Mouse (Mus musculus) layer of hippocampus, adult 2 months (tissue): ENCODE results near the gene Camta1. TPM values are rescaled to one million over a fixed set of nuclear protein-coding genes. Genes with fewer than 3 reads are reported as not detected.

Source experiments
- DNase-seq, 2 experiments: peaks; one replicate each; pipeline ENCODE4 v3.0.0; 2022; ENCODE audit warnings: low spot score in 2 of 2
- H3K27ac ChIP-seq: fragments of 200-600 bp; 2 replicates; pipeline ENCODE4 v1.8.1; 2022
- H3K4me3 ChIP-seq: fragments of 200-600 bp; 2 replicates; pipeline ENCODE4 v1.8.1; 2022; ENCODE audit warnings: mild to moderate bottlenecking
- CTCF ChIP-seq: fragments of 200-600 bp; conservative IDR thresholded peaks from 2 replicates; pipeline ENCODE4 v1.8.1; 2022; ENCODE audit warnings: antibody characterized with exemption, mild to moderate bottlenecking, moderate library complexity
- total RNA-seq, 2 experiments: library from RNA; stranded (reverse); gene quantifications; 2 replicates each; pipeline ENCODE4 v1.2.3; 2021

Camta1 gene
- total RNA-seq, 2 experiments from 2014 or later: 275 to 294 TPM

DNA sequence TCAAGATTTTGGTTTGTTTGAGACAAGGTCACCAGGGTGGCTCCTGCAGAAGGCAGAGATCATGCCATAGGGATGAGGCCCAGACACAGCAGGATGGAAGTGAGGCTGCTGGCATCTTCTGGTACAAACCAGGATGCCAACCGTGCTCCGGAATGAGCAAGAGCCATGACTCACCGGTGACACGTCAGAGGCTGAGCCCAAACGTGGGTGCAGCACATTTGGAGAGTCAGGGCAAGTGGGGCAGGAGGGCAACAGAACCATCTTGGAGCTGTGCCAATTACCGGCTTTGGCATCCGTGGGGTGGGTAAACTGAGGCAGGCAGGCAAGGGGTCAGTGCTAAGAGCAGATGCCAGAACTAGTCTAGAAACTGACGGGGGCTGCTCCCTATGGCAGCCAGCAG lies 888.4 kb downstream of the Camta1 start:
- no peak for DNase-seq
- no peak for TF ChIP-seq CTCF
- no peak overlapping the region for H3K4me3 ChIP-seq
- H3K27ac ChIP-seq: no peak overlapping the region

DNA sequence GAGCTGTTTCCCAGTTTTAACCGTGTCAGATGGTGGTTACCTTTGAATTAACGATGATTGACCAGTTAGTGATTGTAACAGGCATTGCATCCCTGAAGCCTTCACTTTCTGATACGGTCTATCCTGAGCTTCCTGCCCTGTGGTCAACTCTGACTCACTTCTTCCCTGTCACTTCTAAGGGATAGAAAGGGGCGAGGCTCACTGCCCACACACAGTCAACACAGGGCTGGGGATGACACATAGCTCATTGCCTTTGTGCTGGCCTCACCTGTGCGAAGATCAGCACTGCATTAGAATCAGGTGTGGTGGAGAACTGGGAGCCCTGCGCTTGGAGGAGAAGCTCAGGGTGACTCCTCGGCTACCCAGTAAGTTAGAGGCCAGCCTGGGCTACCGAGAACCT lies 892.7 kb downstream of the Camta1 start:
- Histone ChIP-seq H3K4me3 (no peak overlapping the region), H3K27ac (no peak overlapping the region)
- DNase-seq: no peak
- TF ChIP-seq CTCF: no peak

DNA sequence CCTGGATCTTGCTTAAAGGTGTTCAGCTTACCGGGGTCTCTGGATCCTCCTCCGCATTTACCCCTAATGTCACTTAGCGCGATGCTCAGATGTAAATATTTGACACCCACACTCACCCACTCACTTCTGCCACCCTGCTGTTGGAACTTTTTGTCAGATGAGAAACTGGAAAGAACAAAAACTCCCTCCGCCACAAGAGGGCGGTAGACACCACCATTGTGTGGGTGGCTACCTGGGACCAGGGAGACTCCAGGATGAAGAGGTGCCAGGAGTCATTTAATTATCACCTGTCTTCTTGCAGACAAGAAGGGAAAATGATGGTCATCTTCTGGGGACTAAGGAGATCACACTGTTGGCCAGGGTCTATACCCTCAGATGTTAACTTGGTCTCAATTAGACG lies 895.1 kb downstream of the Camta1 start:
- DNase-seq: peak; percentile 59 to 82
- H3K27ac ChIP-seq: no peak overlapping the region
- H3K4me3 ChIP-seq: no peak overlapping the region
- TF ChIP-seq CTCF: peak; percentile 89

DNA sequence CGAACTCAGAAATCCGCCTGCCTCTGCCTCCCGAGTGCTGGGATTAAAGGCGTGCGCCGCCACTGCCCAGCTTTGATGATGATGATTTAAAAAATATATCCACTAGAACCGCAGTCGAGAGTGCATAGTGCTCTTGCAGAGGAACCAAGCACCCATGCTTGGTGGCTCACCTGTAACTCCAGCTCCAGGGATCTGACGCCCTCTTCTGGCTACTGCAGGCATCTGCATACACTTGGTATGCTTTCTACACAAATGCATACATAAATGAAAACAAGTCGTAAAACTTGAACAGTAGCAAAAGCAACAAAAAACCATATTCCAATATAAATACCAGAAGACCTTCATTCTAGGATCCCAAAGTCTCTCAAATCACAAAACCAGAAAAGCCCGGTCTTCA lies 896.1 kb downstream of the Camta1 start:
- no peak overlapping the region for H3K4me3 ChIP-seq
- TF ChIP-seq CTCF: peak; percentile 51; the same call in 1 of the 2 replicates
- DNase-seq: no peak
- 0 out of 2 replicates have a peak overlapping the region, but pooled peaks have one; percentile 53 for H3K27ac ChIP-seq

DNA sequence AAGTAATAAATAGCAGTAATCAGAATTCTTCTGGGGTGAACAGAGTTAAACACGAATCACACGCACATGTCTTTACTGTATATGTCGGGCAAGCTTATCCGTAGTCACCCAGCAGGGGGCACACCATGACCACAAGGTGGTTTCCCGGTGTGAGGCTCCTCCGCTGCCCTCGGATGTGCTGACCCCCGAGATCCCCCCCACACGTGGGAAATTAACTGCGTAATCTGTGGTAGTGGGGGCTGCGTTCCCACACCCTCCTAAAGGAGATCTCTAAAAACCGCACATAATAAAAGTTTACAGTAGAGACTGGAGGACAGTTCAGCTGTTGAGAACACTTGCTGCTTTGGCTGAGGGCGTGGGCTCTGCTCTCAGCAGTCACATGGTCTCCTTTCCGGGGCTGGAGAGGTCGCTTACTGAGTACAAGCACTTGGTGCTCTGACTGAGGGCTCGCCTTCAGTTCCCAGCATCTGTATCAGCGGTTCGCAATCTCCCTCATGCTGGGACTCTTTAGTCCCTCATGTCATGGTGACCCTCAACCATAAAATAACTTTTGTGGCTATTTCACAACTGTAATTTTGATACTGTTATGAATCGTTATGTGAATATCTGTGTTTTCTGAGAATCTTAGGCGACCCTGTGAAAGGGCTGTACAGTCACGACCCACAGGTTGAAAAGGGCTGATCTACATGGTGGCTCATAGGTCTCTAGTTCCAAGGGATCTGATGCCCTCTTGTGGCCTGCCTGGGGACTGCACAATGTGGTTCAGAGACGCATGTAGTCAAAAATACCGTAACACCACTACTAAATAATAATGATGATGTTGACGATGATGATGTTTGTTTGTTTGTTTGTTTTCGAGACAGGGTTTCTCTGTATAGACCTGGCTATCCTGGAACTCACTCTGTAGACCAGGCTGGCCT lies 896.8 kb downstream of the Camta1 start:
- H3K4me3 ChIP-seq: no peak overlapping the region
- DNase-seq: peak; percentile 76 to 92
- TF ChIP-seq CTCF: peak; percentile 78
- H3K27ac ChIP-seq: no peak overlapping the region

DNA sequence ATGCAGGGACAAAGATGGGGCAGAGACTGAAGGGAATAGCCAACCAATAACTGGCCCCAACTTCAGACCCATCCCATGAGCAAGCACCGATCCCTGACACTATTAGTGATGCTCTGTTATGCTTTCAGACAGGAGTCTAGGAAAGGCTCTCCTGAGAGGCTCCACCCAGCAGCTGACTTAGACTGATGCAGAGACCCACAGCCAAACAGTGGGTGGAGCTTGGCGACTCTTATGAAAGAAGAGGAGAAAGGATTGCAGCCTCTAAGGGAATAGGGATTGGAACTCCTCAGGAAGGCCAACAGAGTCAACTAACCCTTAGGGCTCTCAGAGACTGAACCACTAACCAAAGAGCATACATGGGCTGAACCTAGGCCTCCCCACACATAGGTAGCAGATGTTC lies 898.0 kb downstream of the Camta1 start:
- no peak for TF ChIP-seq CTCF
- no peak overlapping the region for H3K27ac ChIP-seq
- DNase-seq: no peak
- no peak overlapping the region for H3K4me3 ChIP-seq

DNA sequence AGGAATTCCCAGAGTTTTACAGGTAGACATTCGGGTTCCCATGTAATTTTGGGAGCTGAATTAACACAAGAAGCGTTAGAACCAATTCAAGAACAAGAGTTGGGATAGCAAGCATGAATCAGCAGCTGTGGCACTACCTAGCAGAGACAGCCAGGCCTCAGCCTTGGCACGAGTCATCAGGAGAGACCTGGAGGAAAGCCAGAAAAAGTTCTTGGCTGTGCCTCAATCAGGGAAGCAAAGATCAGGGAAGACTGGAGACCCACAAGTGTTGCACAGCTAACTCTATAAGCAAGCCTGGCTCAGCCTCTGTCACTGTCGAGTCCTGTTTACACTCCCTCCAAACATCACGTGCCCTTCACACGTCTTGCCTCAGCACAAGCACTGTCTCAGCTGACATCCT lies 899.4 kb downstream of the Camta1 start:
- H3K27ac ChIP-seq: no peak overlapping the region
- DNase-seq: no peak
- no peak overlapping the region for H3K4me3 ChIP-seq
- TF ChIP-seq CTCF: no peak

DNA sequence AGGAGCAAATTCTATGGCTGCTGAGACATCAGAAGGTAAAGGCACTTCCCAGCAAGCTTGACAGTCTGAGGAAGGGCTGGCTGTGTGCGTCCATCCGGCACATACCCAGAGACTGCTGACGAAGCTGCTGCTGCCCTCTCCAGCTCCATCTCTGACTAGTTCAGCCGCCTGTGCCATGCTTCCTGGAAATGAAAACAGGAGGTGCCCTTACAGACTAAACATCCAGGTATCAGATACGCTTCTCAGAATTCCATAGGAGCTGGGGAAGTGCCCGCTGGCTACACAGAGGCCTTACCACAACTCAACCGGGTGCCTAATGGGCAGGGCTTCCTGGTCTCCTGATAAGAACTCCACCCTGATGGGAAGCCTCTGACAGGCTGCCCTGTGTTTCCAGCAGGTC lies 903.1 kb downstream of the Camta1 start:
- DNase-seq: no peak

DNA sequence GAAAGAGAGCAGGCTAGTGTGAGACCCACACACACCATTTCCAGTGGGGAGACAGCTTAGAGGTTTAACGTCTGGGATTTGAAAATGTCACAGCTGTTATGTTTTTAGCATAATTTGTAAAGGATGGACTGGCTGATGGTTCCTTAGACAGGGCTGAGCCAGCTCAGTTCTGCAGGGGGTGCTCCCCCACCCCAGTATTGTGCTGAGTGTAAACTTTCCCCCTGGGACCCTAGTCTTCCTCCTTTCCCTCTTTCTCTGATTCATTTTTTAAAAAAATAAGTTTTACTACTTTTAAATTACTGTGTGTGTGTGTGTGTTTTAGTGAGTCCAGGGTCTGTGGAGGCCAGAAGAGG lies 904.6 kb downstream of the Camta1 start:
- DNase-seq: no peak
- Histone ChIP-seq H3K27ac (peak overlapping the region; percentile 65; the same call in 1 of the 2 replicates), H3K4me3 (no peak overlapping the region)
- TF ChIP-seq CTCF: no peak

More for the DNA sequence above, 903.1 kb downstream of the Camta1 start:
- no peak overlapping the region for H3K27ac ChIP-seq
- no peak overlapping the region for H3K4me3 ChIP-seq
- no peak for TF ChIP-seq CTCF

DNA sequence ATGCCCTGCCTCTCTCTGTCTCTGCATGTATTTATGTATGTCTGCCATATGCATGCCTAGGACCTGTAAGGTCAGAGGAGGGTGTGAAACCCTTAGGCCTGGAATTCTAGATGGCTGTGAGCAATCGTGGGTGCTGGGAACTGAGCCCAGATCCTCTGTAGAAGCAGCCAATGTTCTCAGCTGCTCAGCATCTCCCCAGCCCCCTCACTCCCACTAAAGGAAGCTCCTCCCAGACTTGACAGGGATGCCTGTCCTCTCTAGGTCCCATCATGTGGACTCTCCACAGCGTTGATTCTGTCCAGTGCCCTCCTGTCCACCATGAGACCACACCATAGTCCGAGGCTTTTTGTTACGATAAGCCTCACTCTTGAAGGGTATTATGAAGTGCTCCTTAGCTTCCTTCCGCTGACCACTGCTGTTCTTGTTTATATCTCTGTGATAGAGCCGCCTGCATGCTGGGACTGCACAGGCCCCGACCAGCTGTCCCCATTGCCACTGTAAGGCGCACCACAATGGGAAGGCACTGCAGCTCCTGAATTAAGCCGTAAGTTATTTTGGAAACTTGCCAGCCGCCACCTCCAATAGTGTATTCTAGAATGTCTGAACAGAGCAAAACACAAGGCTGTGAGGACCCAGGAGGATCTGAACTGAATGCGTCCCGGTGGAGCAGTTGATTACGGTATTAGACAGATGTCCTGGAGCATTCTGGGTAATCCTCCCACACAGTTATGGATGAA lies 905.1 kb downstream of the Camta1 start:
- peak; percentile 45 to 53 for DNase-seq
- no peak for TF ChIP-seq CTCF
- Histone ChIP-seq H3K4me3 (no peak overlapping the region), H3K27ac (peak overlapping the region; percentile 65)

DNA sequence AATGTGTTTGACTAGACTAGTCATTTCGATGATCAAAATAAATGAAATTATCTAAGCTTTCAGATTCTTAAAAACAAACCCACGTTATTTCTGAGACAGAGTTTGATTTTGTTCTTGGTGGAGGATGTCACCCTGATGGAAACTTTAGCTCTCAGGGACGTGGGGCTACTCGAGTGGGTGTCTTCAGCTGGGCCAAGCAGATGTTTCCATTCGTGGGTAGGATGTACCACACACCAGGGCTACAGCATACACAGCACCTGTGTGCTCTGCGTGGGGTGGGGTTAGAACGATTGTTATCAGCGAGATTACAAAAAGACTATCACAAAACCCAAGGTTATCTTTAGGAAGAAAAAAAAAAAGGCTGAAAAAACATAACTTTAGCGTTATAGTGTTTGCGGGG lies 910.7 kb downstream of the Camta1 start:
- no peak overlapping the region for H3K4me3 ChIP-seq
- no peak for TF ChIP-seq CTCF
- H3K27ac ChIP-seq: no peak overlapping the region
- DNase-seq: no peak

DNA sequence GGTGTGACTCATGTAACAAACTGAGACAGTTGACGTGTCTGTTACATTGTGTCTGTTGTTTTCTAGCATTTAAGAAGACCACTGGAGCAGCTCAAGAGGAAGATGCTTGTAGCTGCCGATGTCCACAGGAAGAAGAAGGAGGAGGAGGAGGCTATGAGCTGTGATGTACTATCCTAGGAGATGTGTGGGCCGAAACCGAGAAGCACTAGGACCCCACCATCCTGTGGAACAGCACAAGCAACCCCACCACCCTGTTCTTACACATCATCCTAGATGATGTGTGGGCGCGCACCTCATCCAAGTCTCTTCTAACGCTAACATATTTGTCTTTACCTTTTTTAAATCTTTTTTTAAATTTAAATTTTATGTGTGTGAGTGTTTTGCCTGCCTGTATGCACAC lies 917.0 kb downstream of the Camta1 start:
- Histone ChIP-seq H3K4me3 (no peak overlapping the region), H3K27ac (no peak overlapping the region)
- no peak for DNase-seq
- no peak for TF ChIP-seq CTCF

DNA sequence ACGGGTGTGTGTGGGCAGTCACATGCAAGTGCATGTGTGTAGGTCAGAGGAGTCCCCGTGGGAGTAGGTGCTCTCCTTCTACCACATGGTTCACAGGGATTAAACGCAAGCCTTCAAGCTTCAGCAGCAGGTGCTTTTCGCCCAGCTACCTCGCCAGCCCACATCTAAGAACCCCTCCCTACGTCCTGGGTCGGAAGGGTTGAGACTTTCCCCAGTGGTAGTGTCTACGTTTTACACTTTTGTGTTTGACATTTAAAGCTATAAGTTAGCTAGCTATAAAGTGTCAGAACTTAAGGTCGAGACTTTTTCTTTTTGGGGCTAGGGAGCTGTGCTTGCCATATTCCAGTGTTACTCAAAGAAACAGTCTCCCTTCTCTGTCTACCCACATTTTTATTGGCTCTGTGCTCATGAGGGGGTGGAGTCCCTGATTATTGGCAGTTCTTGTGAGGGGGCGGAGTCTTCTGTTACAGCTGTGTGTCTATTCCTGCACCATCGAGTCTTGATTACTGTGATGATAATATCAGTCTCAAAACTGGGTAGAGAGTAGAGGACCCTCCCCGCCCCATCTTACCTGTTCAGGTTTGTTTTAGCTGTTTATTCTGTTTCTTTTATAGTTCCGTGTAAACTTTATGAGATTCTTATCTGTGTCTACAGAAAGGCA lies 921.6 kb downstream of the Camta1 start:
- DNase-seq: no peak
- H3K27ac ChIP-seq: no peak overlapping the region
- no peak overlapping the region for H3K4me3 ChIP-seq
- TF ChIP-seq CTCF: no peak
